Comparison of ENCODE assay signal across 13 mouse cellular contexts in genomic region chr3:102197152-102197551, GRCm38 (mm10).
"Had no signal": no experiment of that assay in that cellular context is flagged by ENCODE, and none has a peak within 500 bp of the region (broad histone marks: within the 10 kb centered on the region; RNA-seq: fewer than 3 reads in every experiment).

No protein-coding gene starts in this region.

- H3K4me2 ChIP-seq: limb, embryonic 15.5 days; liver, embryonic 12.5 days had no signal

- H3K27me3 ChIP-seq: limb, embryonic 15.5 days had no signal

- H3K4me3 ChIP-seq: limb, embryonic 15.5 days; liver, embryonic 12.5 days; midbrain, embryonic 10.5 days; myocyte had no signal

- H3K9me3 ChIP-seq: limb, embryonic 15.5 days; liver, embryonic 12.5 days; midbrain, embryonic 10.5 days had no signal

- DNase-seq: kidney, postnatal 14 days; left cerebral cortex, postnatal 4 days; lung, postnatal 10 days; lung, postnatal 4 days; midbrain, embryonic 14.5 days; right cerebral cortex, adult 18-20 months; right cerebral cortex, postnatal 25 days; thymus, postnatal 36 days had no signal

- H3K27ac ChIP-seq: liver, embryonic 12.5 days; midbrain, embryonic 10.5 days had no signal

- ATAC-seq: liver, embryonic 12.5 days had no signal

- H3K9ac ChIP-seq: limb, embryonic 15.5 days; liver, embryonic 12.5 days; lung, embryonic 14.5 days had no signal
